Mouse (Mus musculus) layer of hippocampus, adult 11-12 months (tissue): Measurements from ENCODE around the gene Ntrk2.
"Not testable (repeated sequence)": the region's sequence is repeated elsewhere in the genome, so short reads cannot be mapped to it uniquely, and the experiment has no call there.

Experiments
- DNase-seq: peaks from one replicate; pipeline ENCODE4 v3.0.0; 2022; ENCODE audit warnings: low spot score

Ntrk2 gene

DNA sequence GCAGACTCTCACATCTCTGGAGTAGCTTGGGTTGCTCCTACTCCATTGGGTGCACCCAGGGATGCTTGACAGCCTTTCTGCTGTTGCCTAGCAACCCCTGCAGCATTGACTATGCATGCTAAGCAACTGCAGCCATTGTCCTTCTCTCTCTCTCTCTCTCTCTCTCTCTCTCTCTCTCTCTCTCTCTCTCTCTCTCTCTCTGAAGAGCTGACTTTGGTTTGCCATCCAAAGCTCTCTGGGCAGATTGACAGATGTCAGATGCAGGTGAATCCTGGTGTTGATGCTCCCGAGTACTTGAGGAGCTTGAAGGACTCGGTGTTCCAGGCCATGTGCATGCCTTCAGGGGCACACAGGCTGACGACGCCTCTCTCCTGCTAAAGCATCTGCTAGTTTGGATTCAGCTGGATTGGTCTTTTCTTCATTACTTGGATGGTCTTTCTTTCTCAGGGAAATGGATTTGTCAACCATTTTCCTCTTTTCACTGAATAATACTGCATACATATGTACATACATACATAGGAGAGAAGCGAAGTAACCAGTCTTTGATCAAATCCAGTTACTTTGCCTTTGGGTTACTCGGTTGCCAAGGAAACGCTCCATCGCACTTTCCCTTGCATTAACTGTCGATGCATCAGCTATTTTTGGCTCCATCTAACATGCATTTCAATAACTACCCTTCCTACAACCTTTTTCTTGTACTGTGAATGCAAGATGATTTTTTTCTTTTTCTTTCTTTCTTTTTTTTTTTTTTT, 234.8 kb downstream of the Ntrk2 start:
- peak; percentile 61 for DNase-seq

DNA sequence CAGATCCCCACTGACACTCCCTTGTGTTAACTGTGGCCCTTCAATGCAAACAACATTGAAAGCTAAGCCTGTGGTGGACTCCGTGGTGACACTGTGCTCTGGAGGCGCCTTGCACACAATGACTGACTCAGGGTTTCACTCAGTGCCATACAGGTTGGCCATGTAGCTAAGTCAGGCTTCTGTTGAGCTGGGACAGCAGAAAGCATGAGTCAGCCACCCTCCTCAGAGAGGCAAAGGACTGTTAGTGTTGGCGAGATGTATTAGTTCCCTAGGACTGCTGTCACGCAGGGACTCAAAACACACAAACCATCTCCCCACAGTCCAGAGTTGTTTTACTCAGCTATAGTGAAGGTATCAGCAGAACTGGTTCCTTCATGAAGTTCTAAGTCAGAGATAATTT, 245.8 kb downstream of the Ntrk2 start:
- no peak for DNase-seq

DNA sequence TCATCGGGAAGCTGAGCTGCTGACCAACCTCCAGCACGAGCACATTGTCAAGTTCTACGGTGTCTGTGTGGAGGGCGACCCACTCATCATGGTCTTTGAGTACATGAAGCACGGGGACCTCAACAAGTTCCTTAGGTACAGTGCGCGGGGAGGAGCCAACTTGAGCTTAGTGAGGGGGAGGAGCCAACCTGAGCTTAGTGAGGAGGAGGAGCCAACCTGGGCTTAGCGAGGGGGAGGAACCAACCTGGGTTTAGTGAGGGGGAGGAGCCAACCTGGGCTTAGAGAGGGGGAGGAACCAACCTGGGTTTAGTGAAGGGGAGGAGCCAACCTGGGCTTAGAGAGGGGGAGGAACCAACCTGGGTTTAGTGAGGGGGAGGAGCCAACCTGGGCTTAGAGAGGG, 248.0 kb downstream of the Ntrk2 start:
- DNase-seq: not testable (repeated sequence)

DNA sequence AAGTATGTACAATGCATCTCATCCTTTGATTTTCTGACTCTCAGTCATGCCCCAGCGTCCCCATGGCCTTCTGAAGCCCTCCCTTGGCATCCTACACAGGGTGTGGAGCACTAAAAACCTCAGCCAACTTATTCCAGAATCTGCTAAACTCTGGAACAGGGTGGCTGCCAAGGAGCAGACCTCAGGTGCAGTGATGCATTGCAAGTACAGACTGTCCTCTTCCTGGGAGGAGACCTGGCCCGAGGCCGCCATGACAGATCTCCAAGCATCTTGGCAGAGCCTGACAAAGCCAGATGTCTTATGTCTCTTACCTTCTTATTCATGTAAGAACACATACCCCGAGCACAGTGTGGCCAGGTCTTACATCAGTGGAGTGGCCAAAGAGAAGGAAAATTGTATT, 250.5 kb downstream of the Ntrk2 start:
- DNase-seq: no peak

DNA sequence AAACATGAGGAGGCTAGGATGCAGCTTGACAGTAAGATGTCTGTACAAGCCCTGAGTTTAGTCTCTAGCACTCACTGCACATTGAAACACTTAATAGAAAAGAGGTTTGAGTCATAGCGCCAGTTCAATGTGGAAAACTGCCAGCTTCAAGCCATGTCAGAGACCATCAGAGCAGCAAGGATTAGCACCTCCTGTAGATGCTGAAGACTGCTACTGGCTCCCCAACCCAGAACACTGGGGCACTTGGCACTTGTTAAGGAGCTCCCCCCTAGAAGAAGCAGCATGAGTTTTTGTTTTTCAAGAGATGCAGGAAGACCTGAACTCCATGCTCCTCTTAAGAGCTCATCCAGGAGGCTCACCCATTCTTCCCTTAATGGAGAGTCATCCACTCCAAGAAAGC, 251.5 kb downstream of the Ntrk2 start:
- DNase-seq: no peak

DNA sequence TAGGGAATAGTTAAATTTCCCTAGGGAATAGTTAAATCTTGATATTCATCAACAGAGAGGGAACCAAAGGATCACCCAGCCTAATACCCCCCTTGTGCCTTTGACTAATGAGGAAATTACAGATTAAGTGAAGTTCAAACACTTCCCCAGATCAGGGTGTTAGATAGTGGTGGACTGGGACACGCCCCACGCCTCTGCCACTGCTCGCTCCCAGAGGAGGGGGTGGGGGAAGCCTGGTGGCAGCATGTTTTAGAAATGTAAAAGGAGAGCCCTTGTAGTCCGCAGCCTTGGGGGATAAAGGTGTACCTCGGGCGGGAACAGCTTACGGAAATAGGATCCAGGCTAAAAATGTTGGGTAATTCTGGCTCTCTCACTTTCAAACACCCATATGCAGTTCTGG, 252.7 kb downstream of the Ntrk2 start:
- no peak for DNase-seq

DNA sequence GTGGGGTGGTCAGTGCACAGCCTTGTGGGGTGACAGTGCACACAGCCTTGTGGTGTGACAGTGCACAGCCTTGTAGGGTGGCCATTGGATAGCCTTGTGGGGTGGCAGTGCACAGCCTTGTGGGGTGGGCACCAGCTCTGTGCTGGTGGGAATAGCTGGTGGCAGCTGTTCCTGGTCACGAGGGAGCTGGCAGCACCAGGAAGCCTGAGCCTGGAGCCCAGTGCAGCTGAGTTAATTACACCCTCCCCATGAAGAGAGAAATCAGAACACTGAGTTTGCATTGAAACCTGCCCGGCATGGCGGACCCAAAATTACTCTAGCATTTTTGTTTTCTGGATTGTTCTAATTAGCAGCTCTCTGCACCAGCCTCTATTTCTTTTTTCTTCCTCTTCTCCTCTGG, 259.3 kb downstream of the Ntrk2 start:
- no peak for DNase-seq

DNA sequence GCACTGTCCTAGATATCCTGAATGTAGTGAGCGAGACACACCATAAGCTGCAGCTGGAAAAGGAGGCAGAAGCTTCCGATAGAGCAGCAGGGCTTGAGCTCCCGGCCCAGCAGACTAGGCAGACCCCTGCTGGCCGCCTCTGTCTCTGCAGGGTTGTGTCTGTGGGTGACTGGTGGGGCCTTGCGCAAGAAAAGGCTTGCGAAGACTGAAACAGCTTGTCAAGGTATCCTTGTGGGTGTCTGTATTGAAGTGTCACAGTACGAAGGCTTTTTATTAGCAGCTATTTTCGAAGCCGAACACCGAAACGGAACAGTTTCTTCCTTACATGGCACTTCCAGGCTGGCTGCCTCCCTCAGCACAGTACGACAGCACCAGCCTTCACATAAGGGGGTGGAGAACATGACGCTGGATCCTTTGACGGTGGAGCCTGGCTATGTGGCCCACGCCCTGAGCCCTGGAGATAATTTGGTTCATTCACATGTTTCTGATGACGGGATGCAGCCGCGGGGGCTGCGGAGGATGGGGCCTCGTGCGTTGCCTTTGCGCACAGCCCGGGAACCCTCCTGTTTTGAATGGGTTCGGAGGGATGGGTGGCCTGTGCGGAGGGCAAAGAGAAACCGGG, 267.4 kb downstream of the Ntrk2 start:
- DNase-seq: peak; percentile 91

DNA sequence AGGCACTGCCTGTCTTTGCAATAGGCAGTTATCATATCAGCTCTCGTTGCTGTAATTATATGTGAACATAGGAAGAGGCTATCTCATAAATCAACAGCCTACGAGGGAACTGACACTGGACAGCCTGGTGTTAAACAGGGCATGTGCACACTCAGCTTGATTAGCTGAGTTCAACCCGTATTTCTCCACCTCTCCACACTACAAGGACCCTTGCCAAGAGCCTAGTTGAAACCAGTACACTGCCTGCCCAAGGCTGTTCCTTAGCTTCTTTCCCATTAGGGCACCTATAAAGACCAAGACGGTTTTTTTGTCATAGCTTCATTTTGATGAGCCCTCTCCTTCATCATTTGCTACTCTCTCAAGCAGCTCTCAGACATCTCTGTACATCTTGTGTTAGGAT, 270.1 kb downstream of the Ntrk2 start:
- DNase-seq: no peak

DNA sequence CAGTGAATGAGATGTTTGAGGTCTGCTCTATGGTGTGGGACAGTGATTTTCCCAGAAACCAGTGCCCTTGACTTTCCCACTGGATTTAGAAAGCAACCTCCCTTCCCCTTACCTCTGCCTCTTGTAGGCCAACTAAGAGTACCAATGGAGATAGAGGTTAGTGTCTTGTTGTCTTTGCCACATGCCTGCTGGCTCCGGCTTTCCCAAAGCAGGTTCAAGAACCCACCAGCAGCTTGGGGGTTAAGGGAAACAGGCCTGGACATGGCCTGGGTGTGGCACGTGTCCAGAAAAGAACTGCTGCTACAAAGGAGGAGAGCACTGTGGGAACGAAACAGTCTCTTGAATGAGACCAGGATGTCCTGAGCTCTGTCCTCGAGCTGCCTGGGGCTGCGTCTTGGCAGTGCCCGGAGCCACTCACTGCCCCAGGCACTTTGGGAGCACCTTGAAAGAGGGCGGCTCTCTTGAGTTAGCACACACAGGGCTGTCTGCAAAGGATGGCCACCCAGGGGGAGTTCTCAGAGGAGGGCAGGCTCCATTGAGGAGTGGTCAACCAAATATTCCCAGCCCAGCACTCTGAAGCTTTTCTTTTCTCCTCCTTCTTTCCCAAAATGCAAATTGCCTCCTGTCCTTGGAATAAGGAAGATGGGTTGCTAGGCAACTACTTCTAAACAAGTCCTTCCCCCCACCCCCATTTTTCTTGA, 273.5 kb downstream of the Ntrk2 start:
- peak; percentile 29 for DNase-seq

DNA sequence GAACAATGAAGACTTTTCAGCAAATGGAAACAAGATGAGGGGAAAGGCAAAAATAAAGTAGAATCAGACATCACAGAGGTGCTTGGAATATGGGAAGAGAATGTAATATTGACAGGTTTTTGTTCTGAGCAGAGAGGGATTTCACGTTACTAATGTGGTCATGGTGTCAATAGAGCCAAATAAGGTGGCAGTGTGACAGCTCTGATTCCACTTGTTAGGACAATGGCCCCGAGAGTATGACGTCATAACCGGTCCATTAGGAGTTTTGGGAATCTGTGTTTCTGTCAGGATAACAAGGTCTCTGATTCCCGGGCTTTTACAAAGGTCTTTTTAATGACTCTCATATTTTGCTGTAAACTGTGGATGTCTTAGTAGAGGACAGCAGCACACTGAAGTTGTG, 274.1 kb downstream of the Ntrk2 start:
- no peak for DNase-seq

DNA sequence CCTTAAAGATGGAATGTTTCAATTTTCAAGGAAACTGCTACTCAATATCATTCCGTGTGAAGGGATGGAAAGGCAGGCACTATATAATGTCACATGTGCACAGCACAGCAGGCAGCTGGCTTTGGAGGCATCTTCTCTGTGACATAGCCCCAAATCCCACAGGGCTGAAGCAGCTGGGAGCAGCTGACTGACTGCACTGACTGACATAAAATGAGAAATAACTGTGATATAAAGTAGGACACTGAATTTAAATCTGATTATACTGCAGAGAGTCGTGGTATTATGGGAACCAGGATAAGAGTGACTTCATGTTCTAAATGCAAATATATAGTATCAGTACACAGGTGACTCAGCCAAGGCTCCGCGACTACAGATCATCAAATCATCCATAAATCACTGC, 282.6 kb downstream of the Ntrk2 start:
- DNase-seq: no peak

DNA sequence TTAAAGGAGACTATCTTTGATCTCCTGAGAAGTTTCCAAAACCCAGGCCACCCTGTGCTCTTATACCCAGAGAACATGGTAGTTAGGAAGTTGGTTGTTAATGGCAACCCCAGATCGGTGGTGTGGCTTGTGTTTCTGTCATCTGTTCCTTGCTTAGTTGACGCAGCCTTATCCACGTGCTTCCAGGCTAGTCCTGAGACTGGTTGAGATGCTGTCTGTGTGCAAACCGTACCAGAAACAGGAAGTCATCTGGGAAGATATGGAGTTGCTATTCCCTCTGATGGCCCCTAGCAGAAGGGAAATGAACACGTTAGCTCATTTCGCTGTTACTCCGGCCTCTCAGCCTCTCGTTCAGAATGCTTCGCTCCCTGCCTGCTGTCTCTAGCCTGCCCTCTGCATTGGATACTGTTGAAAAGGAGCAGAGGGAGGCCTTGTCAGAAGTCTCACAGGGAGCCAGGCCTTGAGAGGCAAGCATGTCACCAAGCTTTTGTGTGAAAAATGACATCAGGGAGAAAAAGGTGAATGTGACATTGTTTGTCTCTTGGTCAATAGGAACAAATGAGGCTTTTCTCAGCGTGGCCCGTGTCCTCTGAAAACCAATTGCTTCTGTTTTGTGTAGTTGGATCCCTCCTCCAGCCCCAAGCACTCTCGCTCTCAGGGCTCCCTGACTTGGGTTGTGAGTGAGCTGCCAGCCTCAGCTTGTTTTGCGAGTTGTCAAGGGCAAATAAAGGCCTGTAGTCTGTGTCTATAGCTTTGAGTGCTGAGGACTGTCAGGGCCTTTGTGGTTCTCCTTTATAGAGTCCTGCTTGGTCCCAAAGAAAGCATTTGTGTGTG, 285.0 kb downstream of the Ntrk2 start:
- peak; percentile 31 for DNase-seq

DNA sequence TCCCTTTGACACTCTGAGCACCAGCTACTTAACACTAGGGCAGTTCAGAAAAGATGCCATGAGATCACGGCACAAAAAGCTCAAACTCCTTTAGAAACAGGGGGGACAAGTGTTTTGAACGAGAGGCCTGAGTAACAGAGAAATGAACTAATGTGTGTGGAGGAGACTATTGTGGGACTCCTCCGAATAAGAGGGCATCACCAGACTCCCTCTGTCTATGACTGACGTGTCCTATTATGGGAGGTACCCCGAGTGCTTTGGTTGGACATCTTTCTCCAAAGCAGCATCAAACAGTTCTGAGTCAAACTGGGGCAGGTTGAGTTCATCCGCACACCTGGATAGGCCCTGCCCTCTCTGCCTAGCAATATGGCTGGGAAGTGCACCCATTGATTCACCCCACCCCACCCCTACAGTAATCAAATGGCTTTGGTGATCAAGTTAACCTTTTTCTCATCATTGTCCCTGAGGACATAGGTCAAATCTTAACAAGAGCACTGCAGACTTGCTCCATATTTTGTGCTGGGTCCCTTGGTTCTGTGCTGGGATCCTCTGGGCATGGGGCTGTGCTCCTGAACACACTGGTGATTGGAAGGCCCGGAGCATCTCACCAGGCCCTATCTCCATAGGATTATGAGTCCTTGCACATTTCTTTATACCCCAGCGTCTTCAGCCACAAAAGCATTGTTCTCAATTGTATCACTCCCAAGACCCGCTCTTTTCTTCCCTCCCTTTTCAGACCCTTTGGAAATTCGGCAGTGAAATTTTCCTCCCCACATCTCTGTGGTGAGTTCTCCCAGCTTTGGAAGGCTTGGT, 285.9 kb downstream of the Ntrk2 start:
- no peak for DNase-seq

DNA sequence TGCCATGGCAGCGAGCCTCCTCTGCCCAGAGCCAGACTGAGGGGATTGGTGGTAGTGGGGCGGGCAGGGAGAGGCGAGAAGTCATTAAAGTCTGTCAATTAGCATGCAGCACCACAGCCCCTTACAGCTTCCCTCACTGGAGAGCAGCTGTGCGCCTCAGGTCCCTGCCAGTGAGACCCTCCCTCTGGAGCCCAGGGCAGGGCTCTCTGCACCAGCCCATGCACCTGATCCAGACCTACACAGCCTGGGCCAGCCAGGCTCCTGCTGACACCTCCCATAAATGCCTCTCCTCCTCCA, 286.4 kb downstream of the Ntrk2 start:
- DNase-seq: peak; percentile 78

DNA sequence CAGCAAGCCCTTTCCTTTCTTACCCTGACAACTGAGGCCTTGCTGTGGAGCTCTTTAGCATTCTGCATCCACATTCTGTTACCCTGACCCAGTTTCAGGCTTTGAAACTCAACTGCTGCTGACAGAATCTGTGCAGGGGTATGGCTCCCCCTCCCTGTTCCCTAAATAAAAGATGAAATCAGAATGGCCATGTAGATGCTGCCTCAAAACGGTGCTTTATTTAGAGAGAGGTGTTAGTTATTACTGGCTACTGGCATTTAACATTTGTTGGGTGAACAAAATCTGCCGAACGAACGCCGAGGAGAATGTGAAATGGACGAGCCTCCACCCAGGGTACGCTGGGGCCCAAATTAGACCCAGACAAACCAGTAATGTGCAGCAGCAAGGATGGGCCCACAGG, 288.4 kb downstream of the Ntrk2 start:
- peak; percentile 44 for DNase-seq

DNA sequence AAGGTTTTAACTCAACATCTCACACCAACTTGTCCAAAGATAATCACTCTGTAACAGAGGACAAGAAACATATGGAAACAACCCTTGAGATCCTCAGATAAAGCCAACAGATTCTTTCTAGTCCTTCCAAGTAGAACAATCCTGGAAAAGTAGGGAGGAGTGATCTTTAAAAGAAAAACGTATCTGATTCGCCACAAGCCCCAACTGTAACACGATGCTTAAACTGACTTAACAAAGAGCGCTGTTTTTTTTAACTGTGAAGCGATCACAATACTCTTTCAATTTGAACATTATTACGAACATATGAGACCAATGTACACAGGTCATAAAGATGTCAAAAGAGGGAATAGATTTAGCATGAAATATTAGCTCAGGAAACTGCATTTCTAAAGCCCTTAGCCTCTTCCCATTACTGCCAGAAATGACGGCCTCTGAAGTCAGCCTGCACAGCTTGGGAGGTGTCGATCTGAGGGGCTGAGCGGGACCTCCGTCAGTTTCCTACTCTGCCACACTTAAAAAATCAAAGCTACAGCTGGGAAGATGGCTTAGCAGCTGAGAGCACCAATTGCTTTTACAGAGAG, 289.5 kb downstream of the Ntrk2 start:
- no peak for DNase-seq

DNA sequence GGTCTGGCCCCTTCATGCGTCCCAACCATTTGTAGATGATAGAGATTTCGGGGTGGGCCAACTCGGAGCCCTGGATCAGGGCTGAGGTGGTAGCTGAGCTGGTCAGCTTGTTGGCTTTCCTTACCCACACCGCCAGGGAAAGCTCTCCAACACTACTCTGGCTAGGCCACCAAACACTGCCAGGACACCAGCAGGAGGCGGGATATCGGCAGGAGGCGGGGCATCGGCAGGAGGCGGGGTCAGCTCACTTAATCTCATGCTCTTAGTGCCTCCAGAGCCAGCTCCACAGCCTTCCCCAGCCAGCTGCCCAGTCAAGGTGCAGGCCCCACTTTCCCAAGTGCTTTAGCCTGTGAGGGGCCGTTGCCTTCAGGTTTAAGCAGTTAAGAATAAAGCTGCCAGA, 293.7 kb downstream of the Ntrk2 start:
- no peak for DNase-seq

DNA sequence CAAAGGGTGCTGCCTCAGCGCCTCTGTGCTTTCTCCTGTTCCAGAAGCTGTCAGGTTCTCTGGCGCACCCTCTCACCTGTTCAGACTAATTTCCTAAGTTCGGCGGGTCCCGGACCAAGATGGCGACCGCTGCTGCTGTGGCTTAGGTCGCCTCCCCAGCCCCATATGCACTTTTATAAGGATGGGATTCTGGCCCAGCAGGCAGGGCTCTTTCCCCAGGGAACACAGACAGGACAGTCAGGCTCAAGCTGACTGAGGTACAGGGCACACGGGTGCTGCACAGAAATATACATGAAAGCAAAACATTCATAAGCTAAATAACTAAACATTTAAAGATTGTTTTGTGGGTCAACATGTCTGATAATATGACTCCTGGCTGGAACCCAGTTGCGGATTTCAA, 301.4 kb downstream of the Ntrk2 start:
- DNase-seq: not testable (repeated sequence)

DNA sequence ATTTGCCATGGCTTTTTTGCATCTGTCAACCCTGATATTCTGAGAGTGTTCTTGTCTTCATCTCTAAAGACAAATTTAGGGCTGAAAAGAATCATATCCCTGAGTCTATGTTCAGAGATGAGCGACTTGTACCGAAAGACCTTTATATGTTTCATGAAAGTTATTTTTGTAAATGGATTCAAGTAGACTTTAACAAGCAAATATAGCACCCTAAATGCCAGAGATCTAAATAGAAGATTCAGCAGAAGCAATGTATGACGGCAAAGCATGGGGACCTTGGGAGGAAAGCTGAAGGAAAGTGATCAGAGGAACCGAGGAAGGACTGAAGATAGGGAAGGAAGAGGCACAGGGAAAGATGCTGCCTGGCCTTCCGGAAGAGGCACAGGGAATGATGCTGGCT, 303.7 kb downstream of the Ntrk2 start:
- no peak for DNase-seq

DNA sequence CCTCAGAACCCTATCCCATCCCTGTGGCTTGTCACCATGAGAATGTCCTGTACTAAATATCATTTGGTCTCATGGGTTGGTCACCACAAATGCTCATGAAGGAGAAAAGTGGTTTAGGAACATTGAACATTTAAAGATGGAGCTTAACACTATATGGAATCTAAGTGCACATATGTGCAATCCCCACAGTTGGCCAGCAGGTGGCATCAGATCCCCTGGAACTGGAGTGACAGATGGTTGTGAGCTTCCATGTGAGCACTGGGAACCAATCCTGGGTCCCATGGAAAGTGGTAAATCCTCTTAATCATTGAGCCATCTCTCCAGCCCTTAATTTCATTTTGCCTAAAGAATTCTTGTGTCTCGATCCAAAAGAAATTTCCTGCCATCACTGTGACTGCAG, 308.3 kb downstream of the Ntrk2 start:
- no peak for DNase-seq

DNA sequence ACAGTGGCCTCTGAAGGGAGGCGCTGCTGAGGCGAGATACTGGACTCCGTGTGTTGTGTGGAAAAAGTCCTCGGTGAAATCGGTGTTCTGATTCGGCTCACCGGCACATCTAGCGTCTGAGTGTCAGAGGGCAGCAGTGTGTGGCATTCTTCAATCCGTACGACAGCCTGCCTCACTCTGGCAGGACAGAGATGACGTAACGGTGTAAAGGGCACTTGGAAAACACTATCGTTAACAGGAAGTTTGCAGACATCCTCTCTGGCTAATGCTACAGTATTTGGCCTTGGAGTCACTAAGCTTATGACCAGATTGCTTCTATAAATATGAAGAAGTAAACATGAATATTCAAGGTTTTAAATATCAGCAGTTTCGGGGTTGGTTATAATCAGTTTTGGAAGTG, 309.2 kb downstream of the Ntrk2 start:
- DNase-seq: no peak
